Mouse (Mus musculus): ENCODE results near the gene Prtg.

Prtg gene

DNA sequence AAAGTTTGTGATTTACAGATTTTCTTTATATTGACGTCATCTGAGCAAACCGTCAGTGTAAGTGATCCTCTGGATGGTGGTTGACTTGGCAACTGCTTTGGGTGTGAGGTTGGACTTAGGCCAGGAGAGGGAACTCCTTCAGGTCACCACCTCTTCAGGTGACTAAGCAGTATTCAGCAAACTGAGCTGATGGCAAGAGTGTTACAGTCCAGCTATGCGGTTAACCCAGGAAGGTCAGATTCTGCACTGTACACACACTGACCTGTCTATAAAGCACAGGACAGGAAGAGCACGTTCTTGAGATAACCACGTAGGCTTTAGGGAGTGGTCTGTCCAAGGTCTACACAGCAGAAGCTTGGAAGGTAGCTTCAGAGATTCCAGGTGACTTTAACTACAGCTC lies 3.9 kb downstream of the Prtg start:
- no peak for DNase-seq

- no peak for DNase-seq
Measured at GRCm38 (mm10) chr9:72812091-72812490, 5.4 kb downstream of the Prtg start.

- DNase-seq = peak; percentile 18
Measured at GRCm38 (mm10) chr9:72812594-72813570, 6.2 kb downstream of the Prtg start.

GRCm38 (mm10) chr9:72825511-72825910 lies 18.8 kb downstream of the Prtg start:
- DNase-seq = no peak

DNA sequence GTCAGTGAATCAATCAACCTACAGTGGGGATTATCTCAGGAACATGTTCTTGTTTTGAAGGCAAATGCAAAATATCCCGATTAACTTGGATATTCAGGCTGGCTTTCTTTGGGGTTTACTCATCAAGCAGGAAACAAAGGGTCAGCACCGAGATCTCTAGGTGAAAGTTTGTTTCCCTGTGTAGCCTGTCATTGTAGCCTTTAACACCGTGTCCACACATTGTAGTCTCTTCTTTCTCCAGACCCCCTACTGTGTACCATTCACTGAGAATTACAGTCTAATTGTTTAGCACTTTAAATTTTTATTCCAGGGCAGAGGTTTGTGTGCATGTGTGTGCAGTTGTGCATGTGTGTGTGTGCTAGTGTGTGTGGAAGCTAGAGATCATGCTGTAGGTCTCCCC lies 19.3 kb downstream of the Prtg start:
- DNase-seq = no peak

DNA sequence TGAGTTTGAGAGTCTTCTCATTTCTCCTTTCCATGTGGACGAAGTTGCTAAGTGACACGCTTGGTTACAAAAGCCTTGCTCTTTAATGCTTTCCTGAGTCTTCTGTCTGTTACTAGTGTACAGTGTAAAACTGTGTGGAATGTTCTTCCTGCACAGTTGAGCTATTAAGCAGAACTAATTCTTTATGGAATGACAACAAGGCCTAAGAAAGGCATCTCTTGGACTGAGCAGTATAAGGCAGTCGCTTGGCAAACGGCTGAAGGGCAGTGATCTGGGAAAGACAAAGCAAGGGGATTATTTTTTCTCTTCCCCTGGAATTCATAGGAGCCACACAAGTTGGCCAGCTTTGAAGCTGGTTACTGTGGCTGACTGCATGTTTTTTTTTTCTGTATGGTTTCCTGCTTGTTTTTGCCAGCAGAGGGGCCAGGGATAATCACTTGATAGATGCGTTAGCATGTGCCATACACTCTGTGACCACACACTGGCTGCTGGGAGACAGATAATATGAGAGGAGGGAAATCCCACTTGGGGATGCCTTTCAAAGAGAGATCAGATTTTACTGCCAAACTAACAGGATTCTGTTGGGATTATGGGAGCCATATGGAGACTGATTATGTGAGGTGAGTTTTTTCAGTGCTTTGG lies 22.1 kb downstream of the Prtg start:
- no peak for DNase-seq

- no peak for DNase-seq
Measured at GRCm38 (mm10) chr9:72833992-72834696, 27.5 kb downstream of the Prtg start.

DNA sequence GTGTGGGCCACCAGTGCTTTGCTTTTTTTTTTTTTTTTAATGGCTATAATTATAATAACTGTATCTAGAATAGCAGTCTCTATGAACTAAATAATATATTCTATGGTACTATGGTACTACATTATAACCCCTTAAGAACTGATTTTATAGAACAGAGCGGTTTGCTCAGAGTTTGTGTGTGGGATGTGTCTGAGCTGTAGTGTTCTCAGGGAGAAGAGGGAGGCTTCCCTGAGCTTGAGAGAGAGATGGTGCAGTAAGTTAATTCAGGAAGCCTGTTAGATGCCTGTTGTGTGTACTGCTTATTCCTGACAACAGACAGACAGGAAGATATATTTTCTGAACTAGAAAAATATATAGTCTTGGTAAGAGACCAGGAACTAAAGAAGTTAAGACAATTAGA lies 28.3 kb downstream of the Prtg start:
- no peak for DNase-seq

DNA sequence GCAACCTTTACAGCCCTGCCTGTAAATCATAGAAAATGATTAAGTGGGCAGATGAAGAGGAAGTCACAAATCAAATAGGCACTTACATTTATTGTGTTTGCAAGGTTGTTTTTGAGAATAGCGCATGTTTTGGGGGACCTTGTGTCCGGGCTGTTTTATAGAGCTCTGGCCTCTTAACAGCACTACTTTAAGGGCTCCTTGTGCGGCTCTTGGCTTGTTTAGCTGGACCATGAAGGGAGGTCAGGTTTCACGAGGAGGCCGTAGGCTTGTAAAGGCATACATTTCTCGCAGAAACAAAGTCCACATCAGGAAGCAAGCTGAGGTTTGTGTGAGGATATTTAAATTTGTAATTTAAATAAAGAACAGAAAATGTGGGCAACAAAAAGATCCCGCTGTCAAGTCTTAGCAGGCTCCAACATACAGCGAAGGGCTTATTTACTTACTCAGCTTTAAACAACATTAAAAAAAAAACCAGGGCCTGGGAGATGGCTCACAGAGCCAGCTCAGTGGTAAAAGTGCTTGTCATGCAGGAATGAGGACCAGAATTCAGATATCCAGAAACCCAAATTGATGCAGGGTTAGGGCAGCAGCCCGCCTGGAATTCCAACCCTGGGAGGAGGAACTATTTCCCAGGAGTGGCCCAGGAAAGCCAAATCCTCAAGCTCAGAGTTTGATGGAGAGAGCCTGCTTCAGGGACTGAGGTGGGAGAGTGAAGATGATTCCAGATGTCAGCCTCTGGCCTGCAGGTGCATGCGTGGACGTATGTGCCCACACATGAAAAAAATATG lies 30.2 kb downstream of the Prtg start:
- DNase-seq = no peak

GRCm38 (mm10) chr9:72837598-72838160 lies 31.0 kb downstream of the Prtg start:
- DNase-seq = no peak

DNA sequence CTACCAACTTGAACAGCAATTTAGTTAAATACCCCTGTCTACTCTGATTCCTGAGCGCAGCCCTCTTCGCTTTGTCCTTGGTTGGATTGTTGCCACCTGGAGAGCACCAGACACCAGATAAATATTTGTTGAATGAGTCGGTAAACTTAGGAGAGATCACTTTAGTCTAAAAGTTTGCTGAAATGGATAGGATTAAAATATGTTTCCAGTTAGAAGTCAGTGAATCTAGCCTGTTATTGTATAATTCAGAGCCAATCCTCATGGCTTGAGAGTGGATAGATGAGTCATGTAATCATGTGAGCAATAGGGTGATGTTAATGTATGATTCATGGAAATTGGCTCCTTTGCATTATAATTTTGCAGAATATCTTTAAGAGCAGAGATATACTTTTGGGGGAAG lies 31.6 kb downstream of the Prtg start:
- DNase-seq = no peak

DNA sequence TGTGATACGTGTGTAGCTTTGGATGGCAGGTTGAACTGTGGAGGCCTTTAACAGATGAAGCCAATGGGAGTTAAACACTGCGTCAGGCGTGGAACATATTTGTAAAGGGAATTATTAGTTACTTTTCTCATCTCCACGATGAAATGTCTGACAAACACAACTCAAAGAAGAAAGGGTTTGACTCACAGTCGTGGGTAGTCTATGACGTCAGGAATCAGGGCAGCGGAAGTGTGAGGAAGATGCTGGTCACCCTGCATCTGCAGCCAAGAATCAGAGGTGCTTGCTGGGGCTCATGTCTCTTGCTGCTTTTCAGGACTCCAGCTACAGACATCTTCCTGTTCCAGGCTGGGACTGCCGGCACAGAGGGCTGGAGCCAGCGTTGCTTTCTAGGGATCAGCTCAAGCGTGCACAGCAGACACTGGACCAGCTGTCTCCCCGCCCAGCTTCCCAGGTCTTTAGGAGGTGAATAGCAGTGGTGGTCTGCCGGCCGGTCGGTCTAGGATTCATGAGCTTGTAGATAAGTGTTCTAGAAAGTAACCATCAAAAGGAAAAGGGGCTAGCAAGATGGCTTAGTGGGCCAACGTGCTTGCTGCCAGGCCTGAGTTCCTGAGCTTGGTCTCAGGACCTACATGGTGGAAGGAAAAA lies 32.8 kb downstream of the Prtg start:
- DNase-seq = no peak

- DNase-seq = no peak
Measured at GRCm38 (mm10) chr9:72844496-72844895, 37.8 kb downstream of the Prtg start.

GRCm38 (mm10) chr9:72846160-72846559 lies 39.5 kb downstream of the Prtg start:
- no peak for DNase-seq

GRCm38 (mm10) chr9:72851541-72851940 lies 44.9 kb downstream of the Prtg start:
- no peak for DNase-seq

GRCm38 (mm10) chr9:72851979-72852378 lies 45.3 kb downstream of the Prtg start:
- no peak for DNase-seq

DNA sequence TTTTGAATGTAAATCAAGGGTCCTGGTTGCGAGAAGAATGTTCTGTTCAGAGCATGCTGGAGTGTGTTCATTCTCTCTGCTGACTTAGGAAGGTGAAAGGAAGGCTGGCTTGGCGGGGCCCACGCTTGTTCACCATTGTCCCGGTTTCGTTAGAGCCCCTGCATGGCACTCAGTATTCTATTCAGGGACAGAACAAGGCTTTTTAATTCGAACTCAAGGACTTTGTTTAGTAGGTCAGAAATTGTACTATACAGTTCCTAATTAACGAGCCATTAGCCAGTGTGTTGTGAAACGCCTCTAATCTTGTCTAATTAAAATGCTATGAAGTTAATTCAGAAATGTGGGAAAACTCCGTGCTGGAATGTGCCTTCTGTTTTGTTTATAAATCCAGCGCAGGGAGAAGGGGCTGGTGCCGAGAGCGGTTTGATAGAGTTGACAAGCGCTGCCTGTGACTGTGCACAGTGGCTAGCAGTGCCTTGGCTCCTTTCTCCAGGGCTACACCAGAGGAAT lies 47.1 kb downstream of the Prtg start:
- no peak for DNase-seq

GRCm38 (mm10) chr9:72856721-72857120 lies 50.0 kb downstream of the Prtg start:
- no peak for DNase-seq

- no peak for DNase-seq
Measured at GRCm38 (mm10) chr9:72860764-72861163, 54.1 kb downstream of the Prtg start.

- no peak for DNase-seq
Measured at GRCm38 (mm10) chr9:72861235-72861634, 54.6 kb downstream of the Prtg start.

DNA sequence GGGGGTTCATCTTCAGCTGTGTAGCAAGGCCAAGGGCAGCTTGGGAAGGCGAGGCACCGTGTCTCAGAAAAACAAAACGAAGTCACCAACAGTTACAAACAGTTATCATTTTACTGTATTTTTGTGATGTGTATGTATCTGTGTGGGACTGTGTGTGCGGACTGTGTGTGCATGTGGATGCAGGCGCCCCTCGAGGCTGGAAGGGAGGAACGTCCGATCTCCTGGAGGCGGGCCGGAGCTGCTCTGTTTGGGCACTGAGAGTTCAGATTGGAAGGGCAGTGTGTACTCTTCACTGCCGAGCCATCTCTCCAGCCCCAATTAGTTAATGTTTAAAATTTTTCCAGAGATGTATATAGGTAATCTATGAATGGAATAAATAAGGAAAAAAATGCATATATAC lies 55.5 kb downstream of the Prtg start:
- no peak for DNase-seq

DNA sequence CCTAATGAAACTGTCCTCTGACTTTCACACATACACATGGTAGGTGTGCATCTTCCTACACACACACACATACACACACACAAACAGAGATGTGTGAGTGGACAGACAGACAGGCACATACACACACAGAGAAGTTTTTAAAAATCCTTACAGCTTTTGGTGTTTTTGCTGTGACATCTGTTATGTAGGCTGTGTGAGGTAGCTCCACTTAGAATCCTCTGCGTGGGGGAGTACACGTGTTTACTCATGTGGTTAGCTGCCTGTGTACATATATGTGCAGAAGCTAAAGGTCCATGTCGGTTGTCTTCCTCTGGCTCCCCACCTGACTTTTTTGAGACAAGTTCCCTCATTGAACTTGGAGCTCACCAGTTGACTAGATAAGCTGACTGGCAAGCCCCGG lies 56.3 kb downstream of the Prtg start:
- no peak for DNase-seq

Data from kidney, adult 18-20 months (tissue).